Mouse (Mus musculus): ENCODE data around the gene Mrps26. TPM values are rescaled to one million over a fixed set of nuclear protein-coding genes. Genes with fewer than 3 reads are reported as not detected.

Gene Mrps26
- polyA plus RNA-seq, 1 experiment from 2014 or later: 74.6 TPM

DNA sequence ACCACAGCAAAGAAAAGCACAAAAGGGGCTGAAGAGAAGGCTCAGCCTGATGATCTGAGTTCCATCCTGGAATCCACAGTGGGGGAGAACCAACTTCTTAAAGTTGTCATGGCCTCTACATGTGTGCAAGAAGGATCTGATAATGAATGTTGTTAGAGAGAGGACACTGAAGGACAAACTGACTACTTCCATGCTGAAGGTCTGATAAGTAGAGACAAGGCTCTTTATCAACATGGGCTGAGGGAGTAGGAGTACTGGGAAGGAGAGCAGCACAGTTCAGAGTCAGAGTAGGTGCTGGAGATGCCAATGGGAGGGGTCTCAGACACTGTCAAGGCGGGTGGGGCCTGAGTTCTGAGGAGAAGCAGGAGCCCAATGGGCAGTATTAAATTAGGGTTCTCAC lies 32.1 kb downstream of the Mrps26 start:
- no peak overlapping the region for H3K4me3 ChIP-seq (ENCODE audit: low read depth, low read length)
- H3K36me3 ChIP-seq (ENCODE audit: control insufficient read depth, insufficient read depth, low read length): peaks cover 10% of the 10 kb centered on the region
- ATAC-seq (ENCODE audit: low FRiP score, low TSS enrichment): no peak
- H3K9me3 ChIP-seq (ENCODE audit: control insufficient read depth, low read length): no peaks in the 10 kb centered on the region
- 91% methylated on average over 1 of the region's 1 CpGs for WGBS
- no peak overlapping the region for H3K4me2 ChIP-seq (replicated peaks; ENCODE audit: low read depth)
- TF ChIP-seq EP300 (optimal IDR thresholded peaks at IDR 0.05): no peak
- TF ChIP-seq CTCF (IDR thresholded peaks at IDR 0.05; ENCODE audit: low read depth): no peak
- H3K27me3 ChIP-seq (ENCODE audit: control insufficient read depth, insufficient read depth, low read length): no peaks in the 10 kb centered on the region
- H3K27ac ChIP-seq (replicated peaks): no peak overlapping the region
- no peak overlapping the region for H3K9ac ChIP-seq (ENCODE audit: low read length)
- no peak for DNase-seq (ENCODE audit: low spot score)
- no peaks in the 10 kb centered on the region for H3K4me1 ChIP-seq (replicated peaks; ENCODE audit: control insufficient read depth, insufficient read depth)

DNA sequence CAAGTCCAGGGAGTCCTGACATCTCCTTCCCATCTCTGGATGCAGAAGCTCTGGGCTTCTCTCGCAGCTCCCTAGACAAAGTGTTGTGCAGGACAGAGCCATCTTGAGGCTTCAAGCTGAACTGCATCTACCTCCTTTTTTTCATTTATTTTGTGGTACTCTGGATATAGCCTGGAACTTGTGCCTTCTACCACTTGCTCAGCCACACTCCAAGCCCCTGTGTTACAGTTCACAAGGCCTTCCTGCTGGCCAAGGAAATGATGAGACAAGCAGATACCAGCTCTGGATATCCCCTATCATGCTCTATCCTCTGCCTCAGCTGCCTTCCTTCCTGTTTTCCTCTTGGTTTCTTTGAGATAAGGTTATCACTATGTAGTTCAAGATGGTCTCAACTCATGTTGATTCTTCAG lies 34.1 kb downstream of the Mrps26 start:
- no peaks in the 10 kb centered on the region for H3K27me3 ChIP-seq (ENCODE audit: control insufficient read depth, insufficient read depth, low read length)
- H3K9me3 ChIP-seq (ENCODE audit: control insufficient read depth, low read length): no peaks in the 10 kb centered on the region
- no peak for DNase-seq (ENCODE audit: low spot score)
- no peaks in the 10 kb centered on the region for H3K4me1 ChIP-seq (replicated peaks; ENCODE audit: control insufficient read depth, insufficient read depth)
- no peak overlapping the region for H3K4me3 ChIP-seq (ENCODE audit: low read depth, low read length)
- peaks cover 16% of the 10 kb centered on the region for H3K36me3 ChIP-seq (ENCODE audit: control insufficient read depth, insufficient read depth, low read length)
- TF ChIP-seq CTCF (IDR thresholded peaks at IDR 0.05; ENCODE audit: low read depth) (peak; percentile 77), EP300 (optimal IDR thresholded peaks at IDR 0.05) (no peak)
- ATAC-seq (ENCODE audit: low FRiP score, low TSS enrichment): no peak
- no peak overlapping the region for H3K4me2 ChIP-seq (replicated peaks; ENCODE audit: low read depth)
- 11% methylated on average over 1 of the region's 1 CpGs for WGBS
- H3K9ac ChIP-seq (ENCODE audit: low read length): no peak overlapping the region
- no peak overlapping the region for H3K27ac ChIP-seq (replicated peaks)

DNA sequence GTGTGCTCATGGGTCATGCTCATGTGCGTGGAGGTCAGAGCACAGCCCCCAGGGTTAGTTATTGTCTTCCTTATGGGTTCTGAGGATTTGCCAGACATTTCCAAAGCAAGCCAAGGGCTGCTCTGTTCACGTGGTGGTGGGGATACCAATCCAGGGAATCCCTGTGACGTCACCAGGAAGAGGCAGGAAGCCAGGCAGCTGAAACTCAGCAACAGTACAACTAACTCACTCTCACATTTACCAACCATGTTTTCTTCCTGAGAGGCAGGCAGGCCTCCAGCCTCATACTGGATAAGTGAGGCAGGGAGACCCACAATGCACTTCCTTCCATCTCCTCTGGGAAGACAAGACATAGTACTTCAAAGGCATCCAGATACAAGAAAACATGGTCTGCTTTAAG lies 34.9 kb downstream of the Mrps26 start:
- H3K4me3 ChIP-seq (ENCODE audit: low read depth, low read length): no peak overlapping the region
- H3K27ac ChIP-seq (replicated peaks): no peak overlapping the region
- 73% methylated on average over 3 of the region's 3 CpGs for WGBS
- H3K4me2 ChIP-seq (replicated peaks; ENCODE audit: low read depth): no peak overlapping the region
- H3K9ac ChIP-seq (ENCODE audit: low read length): no peak overlapping the region
- TF ChIP-seq EP300 (optimal IDR thresholded peaks at IDR 0.05): no peak
- TF ChIP-seq CTCF (IDR thresholded peaks at IDR 0.05; ENCODE audit: low read depth): no peak
- no peak for DNase-seq (ENCODE audit: low spot score)
- peaks cover 16% of the 10 kb centered on the region for H3K36me3 ChIP-seq (ENCODE audit: control insufficient read depth, insufficient read depth, low read length)
- H3K4me1 ChIP-seq (replicated peaks; ENCODE audit: control insufficient read depth, insufficient read depth): no peaks in the 10 kb centered on the region
- no peaks in the 10 kb centered on the region for H3K9me3 ChIP-seq (ENCODE audit: control insufficient read depth, low read length)
- no peak for ATAC-seq (ENCODE audit: low FRiP score, low TSS enrichment)
- H3K27me3 ChIP-seq (ENCODE audit: control insufficient read depth, insufficient read depth, low read length): no peaks in the 10 kb centered on the region

DNA sequence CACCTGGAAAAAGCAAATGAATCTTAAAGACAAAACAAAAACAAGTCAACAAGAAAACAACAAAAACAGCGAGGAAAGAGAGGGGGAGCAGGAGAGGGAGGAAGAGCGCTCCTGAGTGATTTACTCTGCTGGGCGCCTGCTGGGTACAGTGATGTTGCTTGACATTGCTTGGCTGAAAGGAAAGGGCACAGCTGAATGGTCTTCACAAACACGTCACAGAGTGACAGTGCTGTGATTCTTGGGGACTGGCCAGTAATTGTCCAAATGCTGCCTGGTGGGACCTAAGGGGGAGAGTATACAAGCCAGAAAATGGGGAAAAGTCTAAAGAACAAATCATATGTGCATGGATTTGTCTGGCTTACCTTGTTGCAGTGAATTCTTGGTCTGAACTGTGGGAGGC lies 38.7 kb downstream of the Mrps26 start:
- H3K4me1 ChIP-seq (replicated peaks; ENCODE audit: control insufficient read depth, insufficient read depth): no peaks in the 10 kb centered on the region
- WGBS: 86% methylated on average over 4 of the region's 4 CpGs
- no peak for ATAC-seq (ENCODE audit: low FRiP score, low TSS enrichment)

DNA sequence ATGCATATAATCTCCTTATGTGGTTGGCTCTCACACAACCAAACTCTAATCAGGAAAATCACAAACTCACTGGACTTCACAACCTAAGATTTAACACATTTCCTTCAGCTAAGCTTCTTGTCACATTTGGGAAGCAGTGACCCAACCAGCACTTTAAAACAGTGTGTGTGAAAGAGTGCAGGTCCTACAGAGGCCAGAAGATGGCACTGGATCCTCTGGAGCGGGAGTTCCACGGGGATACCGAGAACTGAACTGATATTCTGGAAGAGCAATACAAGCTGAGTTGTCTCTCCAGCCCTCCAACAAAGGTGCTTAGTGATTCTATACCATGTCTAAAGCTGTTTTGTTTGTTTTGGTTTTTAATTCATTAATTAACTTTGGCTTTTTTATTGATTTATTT lies 49.5 kb downstream of the Mrps26 start:
- ATAC-seq (ENCODE audit: low FRiP score, low TSS enrichment) (no peak), DNase-seq (ENCODE audit: low spot score) (no peak)
- no peak overlapping the region for H3K4me2 ChIP-seq (replicated peaks; ENCODE audit: low read depth)
- 57% methylated on average over 3 of the region's 3 CpGs for WGBS
- no peak overlapping the region for H3K9ac ChIP-seq (ENCODE audit: low read length)
- no peak overlapping the region for H3K4me3 ChIP-seq (ENCODE audit: low read depth, low read length)
- no peaks in the 10 kb centered on the region for H3K9me3 ChIP-seq (ENCODE audit: control insufficient read depth, low read length)
- H3K4me1 ChIP-seq (replicated peaks; ENCODE audit: control insufficient read depth, insufficient read depth): no peaks in the 10 kb centered on the region
- no peak overlapping the region for H3K27ac ChIP-seq (replicated peaks)
- peaks cover 14% of the 10 kb centered on the region for H3K36me3 ChIP-seq (ENCODE audit: control insufficient read depth, insufficient read depth, low read length)
- no peaks in the 10 kb centered on the region for H3K27me3 ChIP-seq (ENCODE audit: control insufficient read depth, insufficient read depth, low read length)
- TF ChIP-seq EP300 (optimal IDR thresholded peaks at IDR 0.05) (no peak), CTCF (IDR thresholded peaks at IDR 0.05; ENCODE audit: low read depth) (peak; percentile 70)

More for the DNA sequence above, 38.7 kb downstream of the Mrps26 start:
- Histone ChIP-seq H3K4me3 (ENCODE audit: low read depth, low read length) (no peak overlapping the region), H3K9me3 (ENCODE audit: control insufficient read depth, low read length) (no peaks in the 10 kb centered on the region), H3K4me2 (replicated peaks; ENCODE audit: low read depth) (no peak overlapping the region), H3K9ac (ENCODE audit: low read length) (no peak overlapping the region), H3K27me3 (ENCODE audit: control insufficient read depth, insufficient read depth, low read length) (no peaks in the 10 kb centered on the region), H3K27ac (replicated peaks) (no peak overlapping the region), H3K36me3 (ENCODE audit: control insufficient read depth, insufficient read depth, low read length) (peaks cover 13% of the 10 kb centered on the region; the same call in 1 of the 2 replicates)
- DNase-seq (ENCODE audit: low spot score): no peak
- TF ChIP-seq EP300 (optimal IDR thresholded peaks at IDR 0.05): no peak
- TF ChIP-seq CTCF (IDR thresholded peaks at IDR 0.05; ENCODE audit: low read depth): no peak

Small RNAs within 50 kb of the gene (microRNA-seq; reads per million reads assigned to microRNA genes)
- gene Gm23876: not detected

Other genes starting within 250 kb of the Mrps26 start
- 14.6 and 19.1 TPM in 2 replicates for gene Cpxm1, start 166.2 kb upstream of the Mrps26 start, polyA plus RNA-seq (2015; fragmentation: Nextera tagmentation; extraction: Ambion mirVana)
- gene Gm28372, start 158.5 kb upstream of the Mrps26 start, polyA plus RNA-seq (2015; fragmentation: Nextera tagmentation; extraction: Ambion mirVana): not detected in 2 replicates
- gene 1700020A23Rik, start 158.5 kb upstream of the Mrps26 start, polyA plus RNA-seq (2015; fragmentation: Nextera tagmentation; extraction: Ambion mirVana): not detected in 2 replicates
- not detected in 2 replicates for gene Tmem239, start 157.3 kb upstream of the Mrps26 start, polyA plus RNA-seq (2015; fragmentation: Nextera tagmentation; extraction: Ambion mirVana)
- gene Vps16, start 139.4 kb upstream of the Mrps26 start, polyA plus RNA-seq (2015; fragmentation: Nextera tagmentation; extraction: Ambion mirVana): 37.0 and 38.9 TPM in 2 replicates
- gene Pced1a, start 139.0 kb upstream of the Mrps26 start, polyA plus RNA-seq (2015; fragmentation: Nextera tagmentation; extraction: Ambion mirVana): 4.4 and 4.9 TPM in 2 replicates
- 45.1 and 45.7 TPM in 2 replicates for gene Ptpra, start 113.5 kb upstream of the Mrps26 start, polyA plus RNA-seq (2015; fragmentation: Nextera tagmentation; extraction: Ambion mirVana)
- not detected in 2 replicates for gene Oxt, start 12.4 kb downstream of the Mrps26 start, polyA plus RNA-seq (2015; fragmentation: Nextera tagmentation; extraction: Ambion mirVana)
- 0.23 and 0.36 TPM in 2 replicates for gene Avp, start 18.8 kb downstream of the Mrps26 start, polyA plus RNA-seq (2015; fragmentation: Nextera tagmentation; extraction: Ambion mirVana)
- gene Fastkd5, start 66.3 kb downstream of the Mrps26 start, polyA plus RNA-seq (2015; fragmentation: Nextera tagmentation; extraction: Ambion mirVana): 6.5 and 6.7 TPM in 2 replicates
- gene Ubox5, start 66.3 kb downstream of the Mrps26 start, polyA plus RNA-seq (2015; fragmentation: Nextera tagmentation; extraction: Ambion mirVana): 3.8 and 4.1 TPM in 2 replicates
- gene Lzts3, start 79.1 kb downstream of the Mrps26 start, polyA plus RNA-seq (2015; fragmentation: Nextera tagmentation; extraction: Ambion mirVana): 2.9 and 3.1 TPM in 2 replicates
- gene Ddrgk1, start 100.9 kb downstream of the Mrps26 start, polyA plus RNA-seq (2015; fragmentation: Nextera tagmentation; extraction: Ambion mirVana): 84.3 and 85.0 TPM in 2 replicates
- gene Itpa, start 103.9 kb downstream of the Mrps26 start, polyA plus RNA-seq (2015; fragmentation: Nextera tagmentation; extraction: Ambion mirVana): 56.2 and 58.6 TPM in 2 replicates
- 0.27 and 0.29 TPM in 2 replicates for gene Slc4a11, start 133.8 kb downstream of the Mrps26 start, polyA plus RNA-seq (2015; fragmentation: Nextera tagmentation; extraction: Ambion mirVana)